Mouse (Mus musculus) hindbrain, embryonic 10.5 days (tissue): ENCODE data around the gene Ccdc40. TPM values are rescaled to one million over a fixed set of nuclear protein-coding genes. Genes with fewer than 3 reads are reported as not detected.
A peak's percentile ranks its signal among the peaks of the same experiment; 100 is the strongest.

ENCODE experiments used
- DNase-seq: peaks from one replicate; pipeline ENCODE4 v3.0.0-alpha.2; 2017; ENCODE audit warnings: low spot score
- H3K27ac ChIP-seq: fragments of 300-500 bp; sonication (generic); 2 replicates; pipeline ENCODE4 v1.5.1; 2016; ENCODE audit warnings: mild to moderate bottlenecking, moderate library complexity
- H3K27me3 ChIP-seq: fragments of 300-500 bp; sonication (generic); 2 replicates; pipeline ENCODE4 v1.6.1; 2016; ENCODE audit warnings: mild to moderate bottlenecking; ENCODE audit not compliant: poor library complexity, insufficient read depth, severe bottlenecking
- H3K36me3 ChIP-seq: fragments of 300-500 bp; sonication (generic); 2 replicates; pipeline ENCODE4 v1.6.1; 2016; ENCODE audit warnings: mild to moderate bottlenecking, moderate library complexity
- H3K4me1 ChIP-seq: fragments of 300-500 bp; sonication (generic); replicated peaks from 2 replicates; pipeline ENCODE4 v1.6.1; 2016; ENCODE audit warnings: mild to moderate bottlenecking
- H3K4me3 ChIP-seq: fragments of 300-500 bp; sonication (generic); 2 replicates; pipeline ENCODE4 v1.5.1; 2016; ENCODE audit warnings: mild to moderate bottlenecking, moderate library complexity
- H3K9me3 ChIP-seq: fragments of 300-500 bp; sonication (generic); 2 replicates; pipeline ENCODE4 v1.6.1; 2016; ENCODE audit warnings: mild to moderate bottlenecking, moderate library complexity
- WGBS: fragments of 180-500 bp; shearing (Covaris S2); methylation state at CpG from one replicate; pipeline ENCODE4 v1.1.7; 2016; 5-methylcytosine and 5-hydroxymethylcytosine counted together
- polyA plus RNA-seq: library from polyadenylated mRNA; unstranded; fragments of >200 nt; fragmentation: Nextera tagmentation; extraction: Ambion mirVana; gene quantifications from 2 replicates; pipeline ENCODE4 v1.2.1, GENCODE M21; 2016

Gene Ccdc40
- polyA plus RNA-seq, 1 experiment from 2014 or later: 20.0 TPM

GRCm38 (mm10) chr11:119211604-119212309 is 16.6 kb upstream of the Ccdc40 start:
- peak; percentile 29 for DNase-seq
- Histone ChIP-seq H3K36me3 (peaks cover 45% of the 10 kb centered on the region), H3K27ac (no peak overlapping the region; the same call in 1 of the 2 replicates), H3K4me3 (no peak overlapping the region), H3K9me3 (no peaks in the 10 kb centered on the region), H3K27me3 (no peaks in the 10 kb centered on the region), H3K4me1 (peaks cover 78% of the 10 kb centered on the region)
- 82% methylated on average over 21 of the region's 21 CpGs for WGBS

GRCm38 (mm10) chr11:119213166-119213885 is 15.0 kb upstream of the Ccdc40 start:
- WGBS: 65% methylated on average over 19 of the region's 19 CpGs
- H3K4me3 ChIP-seq: no peak overlapping the region
- DNase-seq: no peak
- no peak overlapping the region for H3K27ac ChIP-seq
- H3K9me3 ChIP-seq: no peaks in the 10 kb centered on the region
- H3K27me3 ChIP-seq: no peaks in the 10 kb centered on the region
- H3K36me3 ChIP-seq: peaks cover 40% of the 10 kb centered on the region
- H3K4me1 ChIP-seq: peaks cover 83% of the 10 kb centered on the region

- peaks cover 30% of the 10 kb centered on the region for H3K36me3 ChIP-seq
- no peaks in the 10 kb centered on the region for H3K9me3 ChIP-seq
- H3K27ac ChIP-seq: peak overlapping the region; percentile 84
- H3K4me1 ChIP-seq: peaks cover 81% of the 10 kb centered on the region
- DNase-seq: peak; percentile 61
- H3K4me3 ChIP-seq: peak overlapping the region; percentile 30
- 18% methylated on average over 18 of the region's 18 CpGs for WGBS
- no peaks in the 10 kb centered on the region for H3K27me3 ChIP-seq
Observed at GRCm38 (mm10) chr11:119215038-119215904, 13.1 kb upstream of the Ccdc40 start.

GRCm38 (mm10) chr11:119215905-119216507 is 12.4 kb upstream of the Ccdc40 start:
- H3K9me3 ChIP-seq: no peaks in the 10 kb centered on the region
- peak overlapping the region; percentile 84 for H3K27ac ChIP-seq
- H3K4me1 ChIP-seq: peaks cover 81% of the 10 kb centered on the region
- DNase-seq: peak; percentile 38
- WGBS: 50% methylated on average over 9 of the region's 9 CpGs
- peaks cover 24% of the 10 kb centered on the region for H3K36me3 ChIP-seq
- no peaks in the 10 kb centered on the region for H3K27me3 ChIP-seq
- H3K4me3 ChIP-seq: peak overlapping the region; percentile 30

GRCm38 (mm10) chr11:119217861-119218260 is 10.5 kb upstream of the Ccdc40 start:
- H3K4me1 ChIP-seq: peaks cover 95% of the 10 kb centered on the region

GRCm38 (mm10) chr11:119219816-119220465 is 8.4 kb upstream of the Ccdc40 start:
- Histone ChIP-seq H3K27me3 (no peaks in the 10 kb centered on the region), H3K27ac (peak overlapping the region; percentile 74), H3K9me3 (no peaks in the 10 kb centered on the region), H3K36me3 (peaks cover 33% of the 10 kb centered on the region), H3K4me3 (0 out of 2 replicates have a peak overlapping the region, but pooled peaks have one; percentile 9), H3K4me1 (peaks cover 91% of the 10 kb centered on the region)
- 11% methylated on average over 17 of the region's 17 CpGs for WGBS
- no peak for DNase-seq

More at GRCm38 (mm10) chr11:119217861-119218260, 10.5 kb upstream of the Ccdc40 start:
- Histone ChIP-seq H3K36me3 (peaks cover 22% of the 10 kb centered on the region), H3K9me3 (no peaks in the 10 kb centered on the region), H3K27ac (no peak overlapping the region), H3K4me3 (no peak overlapping the region), H3K27me3 (no peaks in the 10 kb centered on the region)
- 90% methylated on average over 6 of the region's 6 CpGs for WGBS
- DNase-seq: no peak

- Histone ChIP-seq H3K36me3 (peaks cover 37% of the 10 kb centered on the region), H3K4me1 (peaks cover 90% of the 10 kb centered on the region), H3K27ac (peak overlapping the region; percentile 64), H3K4me3 (no peak overlapping the region), H3K9me3 (no peaks in the 10 kb centered on the region), H3K27me3 (no peaks in the 10 kb centered on the region)
- 31% methylated on average over 10 of the region's 11 CpGs for whole genome bisulfite sequencing
- peak; percentile 27 for DNase-seq
Observed at GRCm38 (mm10) chr11:119221812-119222510, 6.4 kb upstream of the Ccdc40 start.

- peaks cover 26% of the 10 kb centered on the region for H3K36me3 ChIP-seq
- no peaks in the 10 kb centered on the region for H3K9me3 ChIP-seq
- whole genome bisulfite sequencing: 84% methylated on average over 20 of the region's 20 CpGs
- no peak overlapping the region for H3K4me3 ChIP-seq
- peaks cover 92% of the 10 kb centered on the region for H3K4me1 ChIP-seq
- peak overlapping the region; percentile 71 for H3K27ac ChIP-seq
- no peak for DNase-seq
- no peaks in the 10 kb centered on the region for H3K27me3 ChIP-seq
Observed at GRCm38 (mm10) chr11:119223124-119223890, 5.1 kb upstream of the Ccdc40 start.

GRCm38 (mm10) chr11:119224926-119225325 is 3.4 kb upstream of the Ccdc40 start:
- Histone ChIP-seq H3K36me3 (peaks cover 18% of the 10 kb centered on the region), H3K4me3 (no peak overlapping the region), H3K4me1 (peaks cover 95% of the 10 kb centered on the region), H3K27ac (no peak overlapping the region), H3K9me3 (no peaks in the 10 kb centered on the region), H3K27me3 (no peaks in the 10 kb centered on the region)
- no peak for DNase-seq
- 94% methylated on average over 6 of the region's 6 CpGs for WGBS

GRCm38 (mm10) chr11:119225634-119226033 is 2.7 kb upstream of the Ccdc40 start:
- 73% methylated on average over 9 of the region's 9 CpGs for WGBS
- Histone ChIP-seq H3K4me1 (peaks cover 95% of the 10 kb centered on the region), H3K27me3 (no peaks in the 10 kb centered on the region), H3K27ac (peak overlapping the region; percentile 0; the same call in 1 of the 2 replicates), H3K9me3 (no peaks in the 10 kb centered on the region), H3K4me3 (peak overlapping the region; percentile 11; the same call in 1 of the 2 replicates), H3K36me3 (peaks cover 18% of the 10 kb centered on the region)
- DNase-seq: no peak

- H3K27ac ChIP-seq: peak overlapping the region; percentile 94
- DNase-seq: no peak
- no peaks in the 10 kb centered on the region for H3K27me3 ChIP-seq
- WGBS: 7% methylated on average over 12 of the region's 12 CpGs
- peaks cover 35% of the 10 kb centered on the region for H3K36me3 ChIP-seq
- H3K9me3 ChIP-seq: no peaks in the 10 kb centered on the region
- H3K4me3 ChIP-seq: peak overlapping the region; percentile 92
- peaks cover 80% of the 10 kb centered on the region for H3K4me1 ChIP-seq
Observed at GRCm38 (mm10) chr11:119227591-119227990, 781 bp upstream of the Ccdc40 start.
